Mouse (Mus musculus) midbrain, embryonic 13.5 days (tissue): ENCODE measurements around the gene Gabrr2. TPM values are rescaled to one million over a fixed set of nuclear protein-coding genes. Genes with fewer than 3 reads are reported as not detected.
A peak's percentile ranks its signal among the peaks of the same experiment; 100 is the strongest.

ENCODE experiments used
- ATAC-seq: fragments of 200-750 bp; cut with Nextera tagmentation; 2 replicates; pipeline ENCODE4 v1.8.0; 2017; ENCODE audit warnings: mild to moderate bottlenecking, moderate TSS enrichment, moderate library complexity
- H3K27ac ChIP-seq: fragments of 300-500 bp; sonication (generic); 2 replicates; pipeline ENCODE4 v1.5.1; 2015; ENCODE audit warnings: inconsistent platforms, mild to moderate bottlenecking, moderate library complexity
- H3K27me3 ChIP-seq: fragments of 300-500 bp; sonication (generic); 2 replicates; pipeline ENCODE4 v1.6.1; 2015; ENCODE audit warnings: mild to moderate bottlenecking, inconsistent platforms
- H3K36me3 ChIP-seq: fragments of 300-500 bp; sonication (generic); 2 replicates; pipeline ENCODE4 v1.6.1; 2015; ENCODE audit warnings: mild to moderate bottlenecking, inconsistent platforms
- H3K4me1 ChIP-seq: fragments of 300-500 bp; sonication (generic); replicated peaks from 2 replicates; pipeline ENCODE4 v1.6.1; 2015; ENCODE audit warnings: inconsistent platforms
- H3K4me2 ChIP-seq: fragments of 300-500 bp; sonication (generic); replicated peaks from 2 replicates; pipeline ENCODE4 v1.6.1; 2015; ENCODE audit warnings: moderate library complexity, mild to moderate bottlenecking, inconsistent platforms
- H3K4me3 ChIP-seq: fragments of 300-500 bp; sonication (generic); replicated peaks from 2 replicates; pipeline ENCODE4 v1.5.1; 2015; ENCODE audit warnings: mild to moderate bottlenecking, inconsistent platforms
- H3K9ac ChIP-seq: fragments of 300-500 bp; sonication (generic); replicated peaks from 2 replicates; pipeline ENCODE4 v1.6.1; 2015; ENCODE audit warnings: mild to moderate bottlenecking, inconsistent platforms
- H3K9me3 ChIP-seq: fragments of 300-500 bp; sonication (generic); 2 replicates; pipeline ENCODE4 v1.6.1; 2016; ENCODE audit warnings: mild to moderate bottlenecking, inconsistent platforms
- WGBS: fragments of 180-500 bp; shearing (Covaris S2); methylation state at CpG from one replicate; pipeline ENCODE4 v1.1.7; 2015; 5-methylcytosine and 5-hydroxymethylcytosine counted together
- polyA plus RNA-seq: library from polyadenylated mRNA; unstranded; fragments of >200 nt; fragmentation: Nextera tagmentation; extraction: Ambion mirVana; gene quantifications from 2 replicates; pipeline ENCODE4 v1.2.1, GENCODE M21; 2015

Gene Gabrr2
- polyA plus RNA-seq, result 0.44 and 0.54 TPM in 2 replicates

GRCm38 (mm10) chr4:33062981-33063380, at the start of gene Gabrr2:
Gene Gabrr2 (plus strand): TSS chr4:33062999.
- H3K4me1 ChIP-seq, result peaks cover 6% of the 10 kb centered on the region; the same call in 1 of the 2 replicates
- no peaks in the 10 kb centered on the region for H3K27me3 ChIP-seq
- no peak within 1 kb of the TSS for H3K4me2 ChIP-seq
- no peaks in the 10 kb centered on the region for H3K36me3 ChIP-seq
- H3K27ac ChIP-seq, result no peak within 1 kb of the TSS
- WGBS, result 87% methylated on average over 4 of the region's 4 CpGs
- ATAC-seq, result no peak
- H3K9ac ChIP-seq, result no peak within 1 kb of the TSS
- no peaks in the 10 kb centered on the region for H3K9me3 ChIP-seq
- no peak within 1 kb of the TSS for H3K4me3 ChIP-seq

- 62% methylated on average over 9 of the region's 9 CpGs for WGBS
Observed at GRCm38 (mm10) chr4:33018361-33018999, 44.3 kb upstream of the Gabrr2 start.

GRCm38 (mm10) chr4:33024420-33024819, 38.4 kb upstream of the Gabrr2 start:
- Histone ChIP-seq H3K36me3 (peaks cover 26% of the 10 kb centered on the region), H3K4me2 (no peak overlapping the region), H3K9me3 (no peaks in the 10 kb centered on the region), H3K27ac (no peak overlapping the region), H3K4me1 (peaks cover under 1% of the 10 kb centered on the region; the same call in 1 of the 2 replicates), H3K4me3 (no peak overlapping the region), H3K9ac (no peak overlapping the region), H3K27me3 (no peaks in the 10 kb centered on the region)
- 89% methylated on average over 8 of the region's 8 CpGs for WGBS
- ATAC-seq, result no peak

More at GRCm38 (mm10) chr4:33018361-33018999, 44.3 kb upstream of the Gabrr2 start:
- Histone ChIP-seq H3K9me3 (no peaks in the 10 kb centered on the region), H3K4me2 (no peak overlapping the region), H3K9ac (no peak overlapping the region), H3K4me3 (no peak overlapping the region), H3K27me3 (no peaks in the 10 kb centered on the region), H3K27ac (0 out of 2 replicates have a peak overlapping the region, but pooled peaks have one; percentile 35), H3K4me1 (no peaks in the 10 kb centered on the region), H3K36me3 (peaks cover 37% of the 10 kb centered on the region)
- ATAC-seq, result peak; percentile 87

- Histone ChIP-seq H3K4me1 (peaks cover 24% of the 10 kb centered on the region), H3K27ac (no peak overlapping the region), H3K4me2 (no peak overlapping the region), H3K27me3 (no peaks in the 10 kb centered on the region), H3K9me3 (no peaks in the 10 kb centered on the region), H3K4me3 (no peak overlapping the region), H3K36me3 (peaks cover 8% of the 10 kb centered on the region), H3K9ac (no peak overlapping the region)
- no peak for ATAC-seq
- WGBS, result 92% methylated on average over 7 of the region's 7 CpGs
Observed at GRCm38 (mm10) chr4:33029104-33029503, 33.7 kb upstream of the Gabrr2 start.

DNA sequence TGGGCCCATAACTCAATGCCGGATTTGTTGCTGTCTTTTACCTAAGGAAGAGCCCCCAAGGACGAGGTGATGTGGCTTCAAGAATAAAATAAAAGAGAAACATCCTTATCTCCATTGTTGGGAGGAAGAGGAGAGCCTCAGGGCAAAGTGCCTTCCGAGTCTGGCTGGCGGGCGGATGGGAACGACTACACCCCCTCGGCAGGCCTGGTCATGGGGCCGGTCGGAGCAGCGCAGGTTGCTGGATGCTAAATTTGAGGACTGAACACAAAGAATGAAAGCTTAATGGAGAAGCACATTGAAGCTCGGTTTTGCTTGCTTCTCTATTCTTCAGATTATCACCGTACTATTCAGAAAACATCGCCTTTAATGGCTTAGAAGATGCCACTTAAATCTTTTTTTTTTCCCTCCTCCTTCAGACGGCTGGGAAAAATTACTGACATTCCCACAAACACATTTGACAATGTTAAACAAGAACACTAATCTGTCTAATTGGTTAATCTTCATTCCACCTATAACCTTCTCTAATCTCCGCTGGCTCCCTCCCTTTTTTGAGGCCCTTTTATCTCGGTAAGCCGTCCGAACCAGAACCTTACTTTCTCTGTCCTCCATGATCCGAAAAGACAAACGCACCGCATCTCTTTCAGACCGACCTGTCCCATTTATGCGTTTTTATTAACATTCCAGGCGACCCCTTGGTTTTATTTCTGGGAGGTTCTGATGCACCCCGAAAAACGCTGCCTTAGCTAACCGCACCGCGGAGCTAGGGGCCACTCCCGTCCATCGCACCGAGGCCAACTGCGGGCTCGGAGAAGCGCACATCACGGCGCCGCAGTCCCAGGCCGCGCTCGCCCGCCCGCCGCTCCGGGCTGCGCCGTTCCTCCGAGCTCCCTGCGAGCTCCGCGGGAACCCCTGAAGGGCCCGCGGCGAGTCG, 32.3 kb upstream of the Gabrr2 start:
- peaks cover 27% of the 10 kb centered on the region for H3K4me1 ChIP-seq
- H3K9me3 ChIP-seq, result 0 out of 2 replicates have a peak, but pooled peaks cover 4% of the 10 kb centered on the region
- H3K4me3 ChIP-seq, result peak overlapping the region; percentile 87
- WGBS, result under 1% methylated on average over 55 of the region's 55 CpGs
- peak; percentile 83 for ATAC-seq
- H3K36me3 ChIP-seq, result peaks cover 16% of the 10 kb centered on the region
- H3K4me2 ChIP-seq, result peak overlapping the region; percentile 60
- H3K9ac ChIP-seq, result peak overlapping the region; percentile 94
- H3K27ac ChIP-seq, result peak overlapping the region; percentile 98
- no peaks in the 10 kb centered on the region for H3K27me3 ChIP-seq

DNA sequence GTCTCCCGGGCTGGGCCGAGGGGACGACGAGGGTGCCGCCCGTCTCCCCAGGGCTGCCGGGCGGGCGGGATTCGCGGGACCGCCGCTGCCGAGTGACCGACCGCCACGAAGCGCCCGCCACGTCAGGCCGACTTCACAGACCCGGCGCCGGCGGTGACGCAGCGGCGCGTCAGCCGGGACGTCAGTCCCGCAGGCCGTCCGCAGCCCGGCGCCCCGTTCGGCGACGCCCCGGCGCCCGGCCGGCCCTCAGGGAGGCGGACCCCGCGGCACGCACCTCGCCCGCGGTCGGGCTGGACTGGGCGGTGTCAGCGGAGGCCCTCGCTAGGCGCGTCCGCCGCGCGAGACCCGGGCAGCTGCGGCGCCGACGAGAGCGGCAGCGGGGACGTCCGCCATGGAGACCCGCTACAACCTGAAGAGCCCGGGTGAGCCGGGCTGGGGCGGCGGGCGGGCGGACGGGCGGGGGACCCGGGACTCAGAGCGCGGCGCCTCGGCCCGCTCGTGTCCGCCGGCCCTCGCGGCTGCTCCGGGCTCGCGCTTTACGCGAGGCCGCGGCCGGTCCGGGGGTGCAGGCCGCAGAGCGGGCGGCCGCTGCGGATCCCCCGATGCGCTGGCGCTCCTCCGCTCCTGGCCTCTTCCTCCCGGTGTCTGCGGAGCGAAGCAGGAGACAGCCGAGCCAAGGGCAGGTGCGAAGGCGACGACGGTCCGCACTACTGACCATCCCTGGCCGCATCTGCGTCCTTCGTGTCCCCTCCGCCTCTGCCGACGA, 31.4 kb upstream of the Gabrr2 start, which contains the start of gene Ube2j1:
Ube2j1 (plus strand) TSS at position 222 of the 766 bp plus-strand sequence.
- peaks cover 20% of the 10 kb centered on the region for H3K36me3 ChIP-seq
- peak within 1 kb of the TSS; percentile 94 for H3K9ac ChIP-seq
- WGBS, result under 1% methylated on average over 85 of the region's 123 CpGs
- peaks cover 27% of the 10 kb centered on the region for H3K4me1 ChIP-seq
- H3K27me3 ChIP-seq, result no peaks in the 10 kb centered on the region
- ATAC-seq, result peak; percentile 98
- peak within 1 kb of the TSS; percentile 87 for H3K4me3 ChIP-seq
- H3K4me2 ChIP-seq, result peak within 1 kb of the TSS; percentile 60
- 0 out of 2 replicates have a peak, but pooled peaks cover 5% of the 10 kb centered on the region for H3K9me3 ChIP-seq
- H3K27ac ChIP-seq, result peak within 1 kb of the TSS; percentile 98

DNA sequence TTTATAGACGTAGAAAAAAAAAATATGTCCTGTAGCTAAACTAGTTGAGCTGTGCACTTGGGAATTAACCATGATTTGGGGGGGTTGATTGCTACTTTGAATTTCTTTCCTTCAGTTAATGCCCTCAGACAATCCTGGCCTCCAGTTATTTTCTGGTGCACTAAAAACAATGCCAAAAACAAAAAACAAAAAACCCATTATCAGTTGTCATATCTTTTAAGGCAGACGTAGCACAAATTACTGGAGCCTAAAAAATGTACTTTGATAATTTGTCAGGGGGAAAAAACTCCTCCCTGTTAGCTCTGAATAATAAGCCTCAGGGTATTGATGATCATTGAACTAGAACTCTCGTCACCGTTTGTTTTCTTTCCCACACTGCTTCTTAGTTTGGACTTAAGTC, 30.8 kb upstream of the Gabrr2 start:
- Histone ChIP-seq H3K9ac (peak overlapping the region; percentile 94), H3K4me1 (peaks cover 27% of the 10 kb centered on the region), H3K4me3 (peak overlapping the region; percentile 87), H3K27ac (peak overlapping the region; percentile 98), H3K27me3 (no peaks in the 10 kb centered on the region), H3K9me3 (0 out of 2 replicates have a peak, but pooled peaks cover 5% of the 10 kb centered on the region), H3K4me2 (peak overlapping the region; percentile 60), H3K36me3 (peaks cover 20% of the 10 kb centered on the region)
- 2% methylated on average over 4 of the region's 4 CpGs for WGBS
- ATAC-seq, result no peak

DNA sequence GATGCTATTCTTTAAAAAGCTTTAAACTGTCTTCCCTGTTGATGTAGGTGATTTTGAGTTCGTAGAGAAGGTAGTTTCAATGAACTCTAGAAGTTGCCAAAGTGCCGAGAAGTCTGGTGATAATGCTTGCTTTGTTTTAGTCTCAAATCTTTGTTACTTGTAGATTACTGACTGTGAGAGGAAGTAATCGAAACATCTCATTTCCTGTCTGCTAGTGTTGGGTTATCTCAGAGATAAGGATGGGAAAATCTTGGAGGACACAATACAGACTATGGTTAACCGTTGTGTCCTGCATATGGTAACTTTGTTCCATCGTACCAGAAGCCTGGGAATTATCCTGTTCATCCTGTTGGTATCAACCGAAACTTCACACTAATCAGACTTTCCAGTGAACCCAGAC, 29.3 kb upstream of the Gabrr2 start:
- H3K9ac ChIP-seq, result no peak overlapping the region
- no peaks in the 10 kb centered on the region for H3K27me3 ChIP-seq
- peaks cover 27% of the 10 kb centered on the region for H3K4me1 ChIP-seq
- no peak overlapping the region for H3K4me2 ChIP-seq
- H3K4me3 ChIP-seq, result no peak overlapping the region
- 0 out of 2 replicates have a peak, but pooled peaks cover 5% of the 10 kb centered on the region for H3K9me3 ChIP-seq
- ATAC-seq, result no peak
- WGBS, result 90% methylated on average over 6 of the region's 6 CpGs
- peaks cover 18% of the 10 kb centered on the region for H3K36me3 ChIP-seq
- H3K27ac ChIP-seq, result no peak overlapping the region

DNA sequence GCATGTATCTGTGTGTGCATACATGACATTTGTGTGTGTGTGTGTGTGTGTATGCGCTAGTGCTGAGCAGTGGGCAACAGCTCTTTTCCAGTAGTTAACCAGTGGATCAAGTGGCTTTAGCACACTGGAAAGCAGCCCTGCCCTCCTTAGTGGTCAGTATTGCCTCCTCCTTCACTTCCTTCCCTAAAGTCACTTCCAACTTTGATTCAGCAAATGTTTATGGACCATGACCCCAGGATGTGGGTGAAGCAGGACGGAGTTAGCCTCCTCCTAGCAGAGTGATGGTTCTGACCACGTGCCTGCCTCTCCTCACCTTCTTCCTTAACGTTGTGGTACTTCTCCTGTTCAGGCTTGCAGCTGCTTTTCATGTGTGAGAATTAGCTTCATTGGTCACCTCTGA, 23.0 kb upstream of the Gabrr2 start:
- 94% methylated on average over 4 of the region's 4 CpGs for whole genome bisulfite sequencing
- no peak overlapping the region for H3K4me2 ChIP-seq
- no peak for ATAC-seq
- no peaks in the 10 kb centered on the region for H3K4me1 ChIP-seq
- peaks cover 71% of the 10 kb centered on the region for H3K36me3 ChIP-seq
- H3K27me3 ChIP-seq, result no peaks in the 10 kb centered on the region
- H3K9me3 ChIP-seq, result 0 out of 2 replicates have a peak, but pooled peaks cover 5% of the 10 kb centered on the region
- no peak overlapping the region for H3K27ac ChIP-seq
- H3K9ac ChIP-seq, result no peak overlapping the region
- no peak overlapping the region for H3K4me3 ChIP-seq

DNA sequence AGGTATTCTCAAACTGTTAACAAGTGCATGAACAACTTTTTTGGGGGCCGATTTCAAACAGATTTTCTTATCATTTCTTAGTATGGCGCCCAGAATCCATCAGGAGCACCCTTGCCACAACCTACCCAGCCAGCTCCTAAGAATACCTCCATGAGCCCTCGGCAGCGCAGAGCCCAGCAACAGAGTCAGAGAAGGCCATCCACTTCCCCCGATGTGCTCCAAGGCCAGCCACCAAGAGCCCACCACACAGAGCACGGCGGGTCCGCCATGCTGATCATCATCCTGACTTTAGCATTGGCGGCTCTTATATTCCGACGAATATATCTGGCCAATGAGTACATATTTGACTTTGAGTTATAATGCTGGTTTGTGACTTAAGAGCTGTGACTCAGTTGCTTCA, 13.2 kb upstream of the Gabrr2 start:
- no peak overlapping the region for H3K4me2 ChIP-seq
- peaks cover 82% of the 10 kb centered on the region for H3K36me3 ChIP-seq
- no peak overlapping the region for H3K27ac ChIP-seq
- no peaks in the 10 kb centered on the region for H3K27me3 ChIP-seq
- no peak overlapping the region for H3K4me3 ChIP-seq
- H3K9ac ChIP-seq, result no peak overlapping the region
- no peaks in the 10 kb centered on the region for H3K9me3 ChIP-seq
- ATAC-seq, result no peak
- no peaks in the 10 kb centered on the region for H3K4me1 ChIP-seq
- 98% methylated on average over 11 of the region's 11 CpGs for WGBS

DNA sequence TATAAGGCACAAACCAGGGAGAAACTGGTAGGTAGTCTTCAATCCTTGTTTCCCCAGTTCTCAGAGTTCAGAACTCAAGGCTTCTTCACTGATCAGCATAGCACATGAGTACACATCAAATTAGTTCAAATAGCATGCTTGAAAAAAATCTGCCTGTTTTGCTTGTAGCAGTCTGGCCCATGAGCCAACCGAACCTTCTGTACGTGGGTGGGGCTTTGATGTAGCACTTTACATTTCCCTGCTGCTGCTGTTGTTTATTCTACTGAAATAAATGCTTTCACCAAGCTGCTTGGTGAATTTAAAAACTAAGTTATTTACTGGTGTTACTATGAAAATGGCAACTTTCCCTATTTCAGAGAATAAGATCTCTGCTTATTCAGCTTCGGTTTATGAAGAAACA, 10.7 kb upstream of the Gabrr2 start:
- H3K4me3 ChIP-seq, result no peak overlapping the region
- no peak overlapping the region for H3K27ac ChIP-seq
- no peak overlapping the region for H3K4me2 ChIP-seq
- H3K4me1 ChIP-seq, result no peaks in the 10 kb centered on the region
- WGBS, result 93% methylated on average over 3 of the region's 3 CpGs
- H3K9ac ChIP-seq, result no peak overlapping the region
- no peak for ATAC-seq
- no peaks in the 10 kb centered on the region for H3K9me3 ChIP-seq
- H3K27me3 ChIP-seq, result no peaks in the 10 kb centered on the region
- H3K36me3 ChIP-seq, result peaks cover 60% of the 10 kb centered on the region
